ENCODE assay signal across 8 mouse cellular contexts in genomic region chr12:39920466-39920913, GRCm38 (mm10).
A peak's percentile ranks its signal among the peaks of the same experiment; 100 is the strongest.
DNase-seq lines count a peak whose midpoint lies in the region; ATAC-seq and TF ChIP-seq lines count a peak whose summit lies in the region.

No protein-coding gene starts in this region.

- no peak overlapping the region for H3K4me3 ChIP-seq in cerebellum, adult 2 months (replicated peaks; ENCODE audit: insufficient read depth, low read depth, low read length)
- no peak overlapping the region for H3K4me3 ChIP-seq in forebrain, embryonic 16.5 days (replicated peaks; ENCODE audit: low read length)
- no peak overlapping the region for H3K4me3 ChIP-seq in hindbrain, embryonic 11.5 days (ENCODE audit: low read depth, low read length)
- no peak overlapping the region for H3K4me3 ChIP-seq in midbrain, embryonic 13.5 days (replicated peaks)

- no peak overlapping the region for H3K9ac ChIP-seq in forebrain, embryonic 16.5 days (replicated peaks; ENCODE audit: low read depth, low read length)
- no peak overlapping the region for H3K9ac ChIP-seq in hindbrain, embryonic 11.5 days (ENCODE audit: low read depth, low read length)
- no peak overlapping the region for H3K9ac ChIP-seq in midbrain, embryonic 13.5 days (replicated peaks)

- H3K27me3 ChIP-seq in cerebellum, adult 2 months (ENCODE audit: control insufficient read depth, insufficient read depth, low read length) = no peaks in the 10 kb centered on the region; the same call in 1 of the 2 replicates
- no peaks in the 10 kb centered on the region for H3K27me3 ChIP-seq in forebrain, embryonic 16.5 days (replicated peaks; ENCODE audit: control insufficient read depth, insufficient read depth, low read length)
- no peaks in the 10 kb centered on the region for H3K27me3 ChIP-seq in hindbrain, embryonic 11.5 days (ENCODE audit: control insufficient read depth, insufficient read depth, low read length)
- H3K27me3 ChIP-seq in midbrain, embryonic 13.5 days = no peaks in the 10 kb centered on the region

- peak overlapping the region; percentile 22; the same call in 1 of the 2 replicates for H3K4me2 ChIP-seq in forebrain, embryonic 16.5 days (ENCODE audit: low read length)
- H3K4me2 ChIP-seq in hindbrain, embryonic 11.5 days (replicated peaks; ENCODE audit: low read depth, low read length) = no peak overlapping the region
- peak overlapping the region; percentile 0; the same call in 1 of the 2 replicates for H3K4me2 ChIP-seq in midbrain, embryonic 13.5 days (replicated peaks)

- no peaks in the 10 kb centered on the region for H3K9me3 ChIP-seq in forebrain, embryonic 16.5 days (ENCODE audit: control insufficient read depth, low read length)
- H3K9me3 ChIP-seq in hindbrain, embryonic 11.5 days (ENCODE audit: control insufficient read depth, low read length) = no peaks in the 10 kb centered on the region
- no peaks in the 10 kb centered on the region for H3K9me3 ChIP-seq in midbrain, embryonic 13.5 days

- peak; percentile 92 for ATAC-seq in forebrain, embryonic 16.5 days
- ATAC-seq in hindbrain, embryonic 11.5 days (ENCODE audit: low FRiP score) = peak; percentile 73
- ATAC-seq in midbrain, embryonic 13.5 days = peak; percentile 96

- TF ChIP-seq CTCF in cerebellum, adult 2 months (IDR thresholded peaks at IDR 0.05; ENCODE audit: borderline replicate concordance, insufficient read depth, low read depth, low read length) = no peak

- H3K36me3 ChIP-seq in forebrain, embryonic 16.5 days (ENCODE audit: control insufficient read depth, insufficient read depth) = no peaks in the 10 kb centered on the region
- H3K36me3 ChIP-seq in hindbrain, embryonic 11.5 days (ENCODE audit: control insufficient read depth, insufficient read depth, low read length) = no peaks in the 10 kb centered on the region
- H3K36me3 ChIP-seq in midbrain, embryonic 13.5 days = no peaks in the 10 kb centered on the region

- H3K27ac ChIP-seq in cerebellum, adult 2 months (ENCODE audit: insufficient read depth, low read length) = no peak overlapping the region
- H3K27ac ChIP-seq in forebrain, embryonic 16.5 days (ENCODE audit: low read length) = no peak overlapping the region
- no peak overlapping the region; the same call in 1 of the 2 replicates for H3K27ac ChIP-seq in hindbrain, embryonic 11.5 days (ENCODE audit: low read depth, low read length)
- H3K27ac ChIP-seq in midbrain, embryonic 13.5 days = no peak overlapping the region

- no peak for TF ChIP-seq POLR2A in cerebellum, adult 2 months (IDR thresholded peaks at IDR 0.05; ENCODE audit: borderline replicate concordance, insufficient read depth, low read length)

- 4% methylated on average over 8 of the region's 8 CpGs for WGBS in cerebellum, adult 2 months
- 6% methylated on average over 8 of the region's 8 CpGs for WGBS in forebrain, embryonic 16.5 days
- WGBS in hindbrain, embryonic 11.5 days = 17% methylated on average over 8 of the region's 8 CpGs
- 3% methylated on average over 8 of the region's 8 CpGs for WGBS in midbrain, embryonic 13.5 days

- DNase-seq in ZHBTc4 (ENCODE audit: low read depth, low spot score) = peak; percentile 18
- peak; percentile 26 to 55 for DNase-seq in cerebellum, adult 2 months
- peak; percentile 38 for DNase-seq in hindbrain, embryonic 11.5 days (ENCODE audit: low spot score)
- DNase-seq in layer of hippocampus, postnatal 14 days (ENCODE audit: low spot score in 2 of 2) = peak; percentile 12 to 37
- DNase-seq in thymus, postnatal 25 days = no peak
- DNase-seq in thymus, postnatal 14 days = no peak

- H3K4me1 ChIP-seq in cerebellum, adult 2 months (ENCODE audit: control insufficient read depth, insufficient read depth, low read length) = no peaks in the 10 kb centered on the region
- peaks cover 3% of the 10 kb centered on the region for H3K4me1 ChIP-seq in forebrain, embryonic 16.5 days (replicated peaks; ENCODE audit: control insufficient read depth, insufficient read depth, low read length)
- H3K4me1 ChIP-seq in hindbrain, embryonic 11.5 days (replicated peaks; ENCODE audit: control insufficient read depth, insufficient read depth, low read length) = no peaks in the 10 kb centered on the region
- peaks cover 15% of the 10 kb centered on the region for H3K4me1 ChIP-seq in midbrain, embryonic 13.5 days (replicated peaks)

Comparison
In these comparisons a context has a peak if more than half of its experiments do, and no peak if none do; other contexts are left out.
1. DNase-seq: peak in ZHBTc4 (single experiment), cerebellum, adult 2 months (2 of 2), hindbrain, embryonic 11.5 days (single experiment) and layer of hippocampus, postnatal 14 days (2 of 2); none in thymus, postnatal 25 days (single experiment) and thymus, postnatal 14 days (single experiment).
2. Peak in every context shown above with its lines, with median percentiles within 50 percentile points of each other: ATAC-seq.